Mouse (Mus musculus) kidney, adult 9 months (tissue): Measurements from ENCODE around the gene A130010J15Rik.

Source experiments
- DNase-seq: peaks from one replicate; pipeline ENCODE4 v3.0.0; 2022

A130010J15Rik gene

GRCm38 (mm10) chr1:193167746-193168145 is at the start of gene A130010J15Rik:
Gene A130010J15Rik, plus strand, starts transcription at chr1:193168046.
- DNase-seq: no peak

DNA sequence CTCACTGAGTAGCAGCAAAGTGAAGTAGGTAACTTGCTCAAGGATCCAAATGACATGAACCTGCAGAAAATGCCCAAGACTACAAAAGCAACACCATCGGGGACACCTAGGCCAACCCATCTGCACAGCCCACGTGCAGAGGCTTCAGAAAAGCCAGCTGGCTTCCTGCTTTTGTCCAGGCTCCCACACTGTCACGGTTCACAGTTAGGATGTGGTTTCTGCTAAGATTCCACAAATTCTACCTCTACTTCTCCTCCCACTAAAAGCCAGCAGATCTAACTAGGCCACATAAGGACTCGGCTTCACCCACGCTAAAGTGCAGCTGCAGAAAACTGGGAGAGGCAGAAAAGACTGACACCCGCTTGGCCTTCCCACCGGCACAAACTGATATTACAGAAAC is 45.1 kb upstream of the A130010J15Rik start:
- DNase-seq: no peak

DNA sequence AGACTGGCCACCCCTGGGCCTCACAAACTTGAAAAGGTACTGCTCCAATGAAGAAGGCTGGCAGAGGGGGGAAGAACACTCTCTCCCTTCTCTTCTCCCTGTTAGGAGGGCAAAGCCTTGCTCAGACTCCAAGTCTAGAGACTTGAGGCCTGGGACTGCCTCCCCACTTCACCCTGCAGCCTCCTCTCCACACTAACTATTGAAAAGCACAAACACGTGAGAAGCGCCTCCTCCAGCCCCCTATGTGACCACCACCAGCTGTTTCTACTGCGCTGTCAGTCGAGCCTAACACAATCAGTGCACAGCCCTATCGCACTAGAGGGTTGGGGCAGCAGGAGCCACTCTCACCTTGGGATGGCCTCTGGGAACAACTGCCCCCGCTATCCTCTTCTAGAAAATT is 44.6 kb upstream of the A130010J15Rik start:
- no peak for DNase-seq

- peak; percentile 14 for DNase-seq
Measured at GRCm38 (mm10) chr1:193125835-193126234, 42.0 kb upstream of the A130010J15Rik start.

GRCm38 (mm10) chr1:193128055-193128454 is 39.8 kb upstream of the A130010J15Rik start:
- DNase-seq: no peak

- no peak for DNase-seq
Measured at GRCm38 (mm10) chr1:193129321-193129720, 38.5 kb upstream of the A130010J15Rik start.

DNA sequence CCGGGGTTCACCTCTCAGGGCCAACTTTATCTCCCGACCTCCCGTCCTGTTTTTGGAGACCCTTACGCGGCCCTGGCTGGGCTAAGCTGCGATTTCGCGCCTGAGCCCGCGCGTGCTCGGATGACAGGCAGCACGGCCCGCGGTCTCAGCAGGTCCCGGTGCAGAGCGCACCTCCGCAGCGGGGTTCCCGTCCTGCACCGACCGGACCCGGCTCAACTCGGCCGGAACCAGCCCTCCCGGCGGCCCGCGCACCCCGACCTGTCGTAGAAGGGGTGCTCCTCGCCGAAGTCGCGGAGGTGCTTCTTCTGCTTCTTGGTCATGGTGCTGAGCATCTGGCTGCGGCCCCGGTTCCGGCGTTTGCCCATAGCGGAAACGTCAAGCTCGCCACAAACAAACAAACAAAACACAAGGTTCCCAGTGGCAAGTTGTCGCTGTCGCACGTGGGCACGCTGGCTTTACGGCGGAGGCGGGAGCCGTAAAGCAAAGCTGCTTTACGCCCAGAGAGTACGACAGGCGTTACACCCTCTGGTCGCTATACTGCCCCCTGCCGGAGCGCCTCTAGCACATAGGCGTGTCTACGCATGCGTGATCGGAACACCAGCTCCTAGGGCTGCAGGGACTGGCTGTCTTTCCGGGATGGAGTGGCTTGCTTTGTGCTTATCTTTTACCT is 37.9 kb upstream of the A130010J15Rik start, which contains the start of gene Diexf:
Diexf (minus strand) TSS at position 487 of the 670 bp plus-strand sequence.
- DNase-seq: peak; percentile 97

DNA sequence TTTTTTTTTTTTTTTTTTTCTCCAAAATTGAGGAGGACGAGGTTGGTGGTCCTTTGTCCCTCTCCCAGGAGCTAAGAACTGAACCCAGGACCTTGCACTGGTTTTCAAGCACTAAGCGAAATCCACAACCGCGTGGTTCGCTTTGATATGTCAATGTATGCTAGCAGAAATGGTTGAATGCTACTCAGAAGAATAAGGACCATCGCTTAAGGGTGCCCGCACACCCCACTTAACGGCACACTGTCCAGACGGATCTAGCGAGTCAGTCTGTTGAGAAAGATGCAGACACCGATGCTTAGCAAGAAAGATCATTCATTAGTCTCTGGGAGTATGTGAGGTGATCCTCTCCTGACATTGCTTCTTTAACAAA is 37.4 kb upstream of the A130010J15Rik start:
- DNase-seq: no peak

- DNase-seq: no peak
Measured at GRCm38 (mm10) chr1:193130839-193131238, 37.0 kb upstream of the A130010J15Rik start.

GRCm38 (mm10) chr1:193131311-193131948 is 36.4 kb upstream of the A130010J15Rik start:
- no peak for DNase-seq

DNA sequence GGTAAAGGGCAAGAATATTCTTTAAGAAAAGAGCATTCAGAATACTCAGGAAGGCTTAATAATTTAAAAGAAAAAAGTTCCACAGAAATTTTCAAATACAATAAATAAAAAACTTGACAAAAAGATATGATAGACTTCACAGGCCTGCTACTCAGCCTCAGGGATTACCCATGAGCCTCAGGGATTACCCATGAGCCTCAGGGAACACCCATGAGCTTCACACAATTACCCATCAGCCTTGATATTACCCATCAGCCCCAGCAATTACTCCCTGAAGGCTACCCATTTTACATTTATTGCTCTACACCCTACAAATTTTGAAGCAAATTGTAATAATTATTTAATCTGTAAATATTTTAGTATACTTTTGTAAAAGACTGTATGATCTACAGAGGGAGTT is 35.5 kb upstream of the A130010J15Rik start:
- no peak for DNase-seq

GRCm38 (mm10) chr1:193133726-193134125 is 34.1 kb upstream of the A130010J15Rik start:
- peak; percentile 44 for DNase-seq

- DNase-seq: no peak
Measured at GRCm38 (mm10) chr1:193138087-193138486, 29.8 kb upstream of the A130010J15Rik start.

GRCm38 (mm10) chr1:193138669-193139068 is 29.2 kb upstream of the A130010J15Rik start:
- DNase-seq: no peak

GRCm38 (mm10) chr1:193141118-193141517 is 26.7 kb upstream of the A130010J15Rik start:
- no peak for DNase-seq

DNA sequence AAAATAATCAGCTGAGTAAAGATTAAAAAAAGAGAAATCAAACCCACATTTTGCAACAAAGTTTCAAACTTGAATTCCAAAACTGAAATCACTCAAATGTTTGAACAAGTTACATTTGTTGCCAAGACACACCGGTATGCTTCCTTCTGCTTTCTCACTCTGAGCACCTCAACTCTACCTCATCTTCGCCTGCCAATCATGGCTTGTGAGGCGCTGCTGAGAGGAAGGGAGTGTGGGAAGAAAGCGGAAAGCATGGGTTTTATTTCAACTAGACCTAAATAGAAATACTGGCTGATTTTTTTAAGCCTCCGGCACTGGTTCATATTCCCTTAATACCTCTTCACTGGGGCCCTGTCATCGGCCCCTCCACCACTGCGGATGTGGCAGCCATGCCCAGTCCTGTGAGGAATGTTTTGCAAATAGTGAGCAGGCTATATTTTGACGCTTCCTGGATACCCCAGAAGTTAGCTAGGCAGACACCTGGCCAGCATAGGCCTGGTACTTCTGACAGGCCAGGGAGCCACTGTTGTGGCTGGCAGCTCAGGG is 25.3 kb upstream of the A130010J15Rik start:
- no peak for DNase-seq

GRCm38 (mm10) chr1:193144516-193144915 is 23.3 kb upstream of the A130010J15Rik start:
- DNase-seq: no peak

DNA sequence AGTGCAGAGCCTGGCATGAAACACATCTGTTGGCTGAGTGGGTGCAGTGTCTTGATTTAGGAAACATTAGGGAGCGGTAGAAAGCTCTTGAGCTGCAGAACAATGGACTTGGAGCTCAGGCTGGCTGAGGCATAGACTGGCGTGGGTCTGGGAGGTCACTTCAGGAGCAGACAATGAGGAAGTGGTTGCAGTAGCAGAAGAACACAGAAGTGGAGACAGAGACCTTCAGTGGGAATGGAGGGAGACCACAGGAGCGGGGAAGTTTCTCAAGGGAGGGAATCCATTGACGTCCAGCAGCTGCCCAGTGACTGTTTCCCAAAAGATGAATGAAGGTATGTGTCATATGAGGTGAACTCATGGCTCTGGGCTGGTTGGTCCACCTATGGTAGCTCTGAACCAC is 22.7 kb upstream of the A130010J15Rik start:
- no peak for DNase-seq

DNA sequence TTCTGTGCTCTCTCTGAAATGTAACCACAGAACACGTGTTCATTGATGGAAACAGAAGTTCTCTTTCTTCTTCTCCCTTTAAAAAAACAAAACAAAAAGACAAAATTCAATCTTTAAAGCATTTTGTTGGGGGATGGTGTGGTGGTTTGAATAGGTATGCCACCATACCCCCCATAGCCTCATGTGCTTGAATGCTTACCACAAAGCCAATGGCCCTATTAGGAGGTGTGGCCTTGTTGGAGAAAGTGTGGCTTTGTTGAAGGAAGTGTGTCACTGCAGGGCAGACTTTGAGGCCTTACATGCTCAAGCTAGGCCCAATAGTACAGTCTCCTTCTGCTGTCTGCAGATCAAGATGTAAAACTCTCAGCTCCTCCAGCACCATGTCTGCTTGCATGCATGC is 21.4 kb upstream of the A130010J15Rik start:
- DNase-seq: no peak

- no peak for DNase-seq
Measured at GRCm38 (mm10) chr1:193149231-193149630, 18.6 kb upstream of the A130010J15Rik start.

- DNase-seq: no peak
Measured at GRCm38 (mm10) chr1:193151134-193151533, 16.7 kb upstream of the A130010J15Rik start.

GRCm38 (mm10) chr1:193152872-193153271 is 15.0 kb upstream of the A130010J15Rik start, which contains the start of gene Irf6:
Gene Irf6, plus strand, starts transcription at chr1:193153111.
- DNase-seq: peak; percentile 94

DNA sequence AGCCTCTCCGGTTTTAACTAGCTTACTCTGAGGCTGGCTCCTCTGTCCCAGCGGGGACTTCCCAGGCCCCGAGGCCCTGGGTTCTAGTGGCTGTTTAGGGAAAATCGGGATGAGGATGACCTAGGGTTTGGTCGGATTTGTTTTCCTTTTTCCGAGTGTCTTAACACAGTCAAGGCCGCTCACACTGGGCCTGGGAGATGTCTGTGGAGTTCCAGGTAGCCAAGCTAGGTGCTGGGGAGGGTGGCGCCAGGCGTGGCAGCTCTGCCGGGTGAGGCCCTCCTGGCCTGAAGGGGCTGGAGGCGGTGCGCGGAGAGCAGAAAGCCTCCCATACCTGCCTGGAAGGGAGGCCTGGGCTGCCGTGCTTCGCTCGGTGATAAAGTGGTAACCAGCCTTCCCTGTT is 14.3 kb upstream of the A130010J15Rik start:
- DNase-seq: peak; percentile 39
